Mouse (Mus musculus) neural tube, embryonic 12.5 days (tissue): ENCODE results near the gene Tmem199. TPM values are rescaled to one million over a fixed set of nuclear protein-coding genes. Genes with fewer than 3 reads are reported as not detected.

Experiments
- ATAC-seq: fragments of 200-750 bp; cut with Nextera tagmentation; 2 replicates; pipeline ENCODE4 v1.8.0; 2017; ENCODE audit warnings: low read depth, mild to moderate bottlenecking, moderate TSS enrichment, moderate library complexity; ENCODE audit not compliant: low FRiP score
- H3K27ac ChIP-seq: fragments of 300-500 bp; sonication (generic); 2 replicates; pipeline ENCODE4 v1.5.1; 2016
- H3K27me3 ChIP-seq: fragments of 300-500 bp; sonication (generic); replicated peaks from 2 replicates; pipeline ENCODE4 v1.6.1; 2016; ENCODE audit warnings: mild to moderate bottlenecking
- H3K36me3 ChIP-seq: fragments of 300-500 bp; sonication (generic); 2 replicates; pipeline ENCODE4 v1.6.1; 2016; ENCODE audit warnings: mild to moderate bottlenecking
- H3K4me1 ChIP-seq: fragments of 300-500 bp; sonication (generic); 2 replicates; pipeline ENCODE4 v1.6.1; 2016
- H3K4me2 ChIP-seq: fragments of 300-500 bp; sonication (generic); replicated peaks from 2 replicates; pipeline ENCODE4 v1.6.1; 2016; ENCODE audit warnings: mild to moderate bottlenecking
- H3K4me3 ChIP-seq: fragments of 300-500 bp; sonication (generic); 2 replicates; pipeline ENCODE4 v1.5.1; 2016
- H3K9ac ChIP-seq: fragments of 300-500 bp; sonication (generic); 2 replicates; pipeline ENCODE4 v1.6.1; 2016; ENCODE audit warnings: mild to moderate bottlenecking
- H3K9me3 ChIP-seq: fragments of 300-500 bp; sonication (generic); 2 replicates; pipeline ENCODE4 v1.6.1; 2016; ENCODE audit warnings: mild to moderate bottlenecking
- WGBS: fragments of 180-500 bp; shearing (Covaris S2); methylation state at CpG from one replicate; pipeline ENCODE4 v1.1.7; 2016; 5-methylcytosine and 5-hydroxymethylcytosine counted together
- polyA plus RNA-seq: library from polyadenylated mRNA; unstranded; fragments of >200 nt; fragmentation: Nextera tagmentation; extraction: Ambion mirVana; gene quantifications from 2 replicates; pipeline ENCODE4 v1.2.1, GENCODE M21; 2016

The Tmem199 gene
- polyA plus RNA-seq, 1 experiment from 2014 or later: 93.1 TPM

DNA sequence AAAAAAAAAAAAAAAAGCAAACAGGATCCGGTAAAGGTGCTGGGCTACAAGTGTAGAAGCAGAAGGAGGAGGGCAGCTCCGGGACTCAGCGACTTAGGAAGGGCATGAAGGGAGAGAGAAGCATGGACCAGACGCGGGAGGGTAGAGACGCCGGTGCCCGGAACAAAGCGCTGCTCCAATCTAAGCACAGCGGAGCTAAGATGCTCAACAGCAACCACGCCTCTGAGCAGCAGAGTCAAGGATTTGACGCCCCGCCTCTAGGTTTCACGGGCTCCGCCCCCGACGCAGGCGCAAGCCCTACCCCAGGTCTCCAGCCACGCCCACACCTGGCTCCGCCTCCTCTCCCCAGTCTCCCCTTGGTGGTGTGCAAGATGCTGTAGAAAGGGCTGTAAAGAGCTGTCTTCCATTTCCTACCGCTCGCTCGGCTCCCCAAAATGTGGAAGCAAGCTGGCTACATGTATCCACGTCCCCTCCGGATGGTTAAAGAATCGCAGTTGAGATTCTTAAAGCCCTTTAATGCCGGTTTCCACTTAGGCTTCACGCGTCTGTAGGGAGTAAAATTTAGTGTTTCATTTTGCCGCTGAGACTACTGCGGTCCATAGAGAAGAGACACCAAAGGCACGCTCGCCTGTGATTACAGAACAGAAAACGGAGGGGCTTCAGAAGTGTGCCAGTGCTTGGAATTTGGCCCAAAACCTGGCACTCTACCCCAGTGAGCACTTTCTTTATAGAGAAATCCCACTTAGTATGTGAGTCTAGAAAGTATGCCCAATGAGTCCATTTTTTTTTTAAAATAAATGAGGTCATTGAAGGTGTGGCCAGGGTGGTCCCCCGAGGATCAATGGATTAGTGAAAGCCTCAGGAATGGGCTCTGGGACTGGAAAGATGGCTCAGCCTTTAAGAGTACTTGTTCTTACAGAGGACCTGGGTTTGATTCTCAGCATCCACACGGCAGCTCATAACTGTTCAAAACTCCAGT lies 14.1 kb downstream of the Tmem199 start, which contains the start of gene Sarm1:
TSS of gene Sarm1 (minus strand) at position 211 of the 979 bp plus-strand sequence.
- H3K27me3 ChIP-seq: peaks cover 38% of the 10 kb centered on the region
- H3K9me3 ChIP-seq: no peaks in the 10 kb centered on the region
- 3% methylated on average over 36 of the region's 36 CpGs for WGBS
- H3K4me2 ChIP-seq: peak within 1 kb of the TSS; percentile 94
- peak; percentile 95 for ATAC-seq
- H3K9ac ChIP-seq: peak within 1 kb of the TSS; percentile 87
- no peaks in the 10 kb centered on the region for H3K36me3 ChIP-seq
- H3K4me3 ChIP-seq: peak within 1 kb of the TSS; percentile 74
- H3K27ac ChIP-seq: peak within 1 kb of the TSS; percentile 82
- peaks cover 15% of the 10 kb centered on the region for H3K4me1 ChIP-seq

- under 1% methylated on average over 44 of the region's 44 CpGs for WGBS
- Histone ChIP-seq H3K4me2 (peak overlapping the region; percentile 94), H3K36me3 (no peaks in the 10 kb centered on the region), H3K9me3 (no peaks in the 10 kb centered on the region), H3K9ac (peak overlapping the region; percentile 87), H3K4me3 (peak overlapping the region; percentile 74), H3K27me3 (peaks cover 38% of the 10 kb centered on the region), H3K4me1 (peaks cover 15% of the 10 kb centered on the region), H3K27ac (peak overlapping the region; percentile 82)
- peak; percentile 84 for ATAC-seq
These were observed 14.9 kb downstream of the Tmem199 start for GRCm38 (mm10) chr11:78497071-78497541.

DNA sequence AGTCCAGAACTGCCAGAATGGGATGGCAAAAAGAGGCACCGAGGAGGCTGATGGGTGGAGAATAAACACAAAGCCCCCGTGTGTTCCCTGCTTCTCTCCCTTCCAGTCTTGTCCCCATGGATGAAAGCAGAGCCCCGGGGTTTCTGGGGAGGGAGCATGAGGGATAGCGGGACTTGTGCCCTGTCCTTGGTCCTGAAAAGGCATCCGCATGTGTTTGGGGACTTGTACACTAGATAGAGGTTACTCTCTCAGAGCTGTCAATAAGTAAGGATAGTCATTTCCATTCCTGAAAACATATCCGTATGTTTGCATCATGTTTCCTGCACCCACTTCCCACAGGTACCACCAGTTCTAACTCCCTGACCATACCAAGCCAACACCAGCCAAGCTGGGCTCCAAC lies 16.1 kb downstream of the Tmem199 start:
- peaks cover 41% of the 10 kb centered on the region for H3K27me3 ChIP-seq
- no peak for ATAC-seq

DNA sequence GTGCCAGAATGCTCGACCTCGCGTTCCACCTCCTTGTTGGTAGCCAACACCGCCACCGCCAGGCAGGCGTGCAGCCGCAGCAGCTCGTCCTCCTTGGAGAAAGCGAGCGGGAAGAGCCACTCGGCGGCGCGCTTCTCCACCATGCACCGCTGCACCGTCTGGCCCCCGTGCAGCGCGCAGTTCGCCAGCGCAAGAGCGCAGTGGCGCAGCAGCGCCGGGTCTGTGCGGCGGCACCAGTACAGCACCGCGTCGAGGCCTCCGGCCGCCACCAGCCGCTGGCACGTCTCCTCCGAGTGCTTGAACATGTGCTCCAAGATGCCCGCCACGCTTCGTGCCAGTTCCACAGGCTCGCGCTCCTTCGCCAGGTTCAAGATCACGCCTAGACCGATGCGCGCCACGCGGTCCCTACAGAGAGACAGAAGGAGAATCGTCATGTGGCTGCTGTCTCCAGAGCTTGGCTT lies 21.2 kb downstream of the Tmem199 start:
- Histone ChIP-seq H3K4me3 (peak overlapping the region; percentile 21), H3K27ac (no peak overlapping the region), H3K9me3 (no peaks in the 10 kb centered on the region), H3K27me3 (peaks cover 57% of the 10 kb centered on the region), H3K9ac (0 out of 2 replicates have a peak overlapping the region, but pooled peaks have one; percentile 48), H3K4me1 (peaks cover 14% of the 10 kb centered on the region), H3K36me3 (peaks cover 17% of the 10 kb centered on the region), H3K4me2 (peak overlapping the region; percentile 58)
- WGBS: 11% methylated on average over 48 of the region's 48 CpGs
- ATAC-seq: 0 out of 2 replicates have a peak, but pooled peaks have one; percentile 48

More for the DNA sequence above, 16.1 kb downstream of the Tmem199 start:
- 6% methylated on average over 6 of the region's 6 CpGs for WGBS
- H3K36me3 ChIP-seq: no peaks in the 10 kb centered on the region
- no peak overlapping the region for H3K27ac ChIP-seq
- H3K9me3 ChIP-seq: no peaks in the 10 kb centered on the region
- peaks cover 18% of the 10 kb centered on the region for H3K4me1 ChIP-seq
- H3K4me3 ChIP-seq: peak overlapping the region; percentile 74; the same call in 1 of the 2 replicates
- peak overlapping the region; percentile 94 for H3K4me2 ChIP-seq
- peak overlapping the region; percentile 26; the same call in 1 of the 2 replicates for H3K9ac ChIP-seq

DNA sequence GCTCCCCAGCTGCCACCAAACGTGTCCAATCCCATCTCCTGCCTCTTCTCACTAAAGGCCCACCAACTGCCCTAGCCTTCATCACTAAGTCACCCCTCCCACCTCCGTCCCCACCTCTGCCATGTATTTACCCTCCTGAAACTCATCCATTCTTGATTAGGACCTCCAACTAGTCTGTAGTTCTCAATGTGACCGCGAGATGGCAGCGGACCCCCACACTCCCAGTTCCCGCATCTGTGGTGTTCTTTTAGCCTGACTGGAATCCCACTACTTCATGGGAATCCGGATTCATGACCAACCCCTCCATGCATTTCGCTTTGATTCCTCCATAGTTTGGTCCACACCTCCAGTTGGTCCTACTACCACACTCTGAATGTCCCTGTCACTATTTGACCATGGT lies 23.8 kb downstream of the Tmem199 start:
- WGBS: 2% methylated on average over 8 of the region's 8 CpGs
- ATAC-seq: no peak
- Histone ChIP-seq H3K4me1 (peaks cover 11% of the 10 kb centered on the region), H3K9me3 (no peaks in the 10 kb centered on the region), H3K27ac (no peak overlapping the region), H3K4me2 (no peak overlapping the region), H3K9ac (no peak overlapping the region), H3K4me3 (no peak overlapping the region), H3K27me3 (peaks cover 54% of the 10 kb centered on the region), H3K36me3 (peaks cover 21% of the 10 kb centered on the region)

- no peak overlapping the region for H3K9ac ChIP-seq
- no peak overlapping the region for H3K4me3 ChIP-seq
- 62% methylated on average over 7 of the region's 7 CpGs for WGBS
- no peaks in the 10 kb centered on the region for H3K4me1 ChIP-seq
- peaks cover 21% of the 10 kb centered on the region for H3K27me3 ChIP-seq
- no peak overlapping the region for H3K4me2 ChIP-seq
- no peak overlapping the region for H3K27ac ChIP-seq
- no peaks in the 10 kb centered on the region for H3K9me3 ChIP-seq
- peaks cover 47% of the 10 kb centered on the region for H3K36me3 ChIP-seq
- ATAC-seq: no peak
These were observed 28.3 kb downstream of the Tmem199 start for GRCm38 (mm10) chr11:78483639-78484038.

DNA sequence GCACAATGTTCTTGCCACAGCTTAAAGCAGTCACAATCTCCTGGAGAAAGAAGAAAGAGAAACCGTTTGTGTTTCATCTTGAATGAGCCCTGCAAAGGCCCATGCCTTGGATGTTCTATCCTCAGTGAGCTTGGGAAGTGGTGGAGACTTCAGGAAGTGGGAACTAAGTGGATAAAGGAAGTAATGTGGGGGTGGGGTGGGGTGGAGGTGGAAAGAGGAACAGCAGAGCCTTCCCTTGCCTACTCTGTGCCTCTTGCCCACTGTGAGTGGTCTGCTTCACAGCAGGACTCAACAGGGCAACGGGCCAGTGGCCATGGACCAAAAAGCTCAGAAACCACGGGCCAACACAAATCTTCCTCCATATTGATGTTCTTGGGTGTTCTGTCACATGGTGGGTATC lies 36.7 kb downstream of the Tmem199 start:
- no peak overlapping the region for H3K9ac ChIP-seq
- no peak overlapping the region for H3K4me3 ChIP-seq
- no peaks in the 10 kb centered on the region for H3K27me3 ChIP-seq
- ATAC-seq: no peak
- 81% methylated on average over 3 of the region's 3 CpGs for WGBS
- no peak overlapping the region for H3K27ac ChIP-seq
- no peak overlapping the region for H3K4me2 ChIP-seq
- no peaks in the 10 kb centered on the region for H3K4me1 ChIP-seq
- H3K36me3 ChIP-seq: peaks cover 38% of the 10 kb centered on the region; the same call in 1 of the 2 replicates
- H3K9me3 ChIP-seq: no peaks in the 10 kb centered on the region

- ATAC-seq: no peak
- 91% methylated on average over 10 of the region's 10 CpGs for WGBS
- peaks cover 30% of the 10 kb centered on the region; the same call in 1 of the 2 replicates for H3K36me3 ChIP-seq
- H3K4me1 ChIP-seq: peaks cover 1% of the 10 kb centered on the region
- no peak overlapping the region for H3K27ac ChIP-seq
- H3K9ac ChIP-seq: no peak overlapping the region
- H3K27me3 ChIP-seq: no peaks in the 10 kb centered on the region
- no peak overlapping the region for H3K4me2 ChIP-seq
- no peaks in the 10 kb centered on the region for H3K9me3 ChIP-seq
- no peak overlapping the region for H3K4me3 ChIP-seq
These were observed 40.5 kb downstream of the Tmem199 start for GRCm38 (mm10) chr11:78471326-78472103.

DNA sequence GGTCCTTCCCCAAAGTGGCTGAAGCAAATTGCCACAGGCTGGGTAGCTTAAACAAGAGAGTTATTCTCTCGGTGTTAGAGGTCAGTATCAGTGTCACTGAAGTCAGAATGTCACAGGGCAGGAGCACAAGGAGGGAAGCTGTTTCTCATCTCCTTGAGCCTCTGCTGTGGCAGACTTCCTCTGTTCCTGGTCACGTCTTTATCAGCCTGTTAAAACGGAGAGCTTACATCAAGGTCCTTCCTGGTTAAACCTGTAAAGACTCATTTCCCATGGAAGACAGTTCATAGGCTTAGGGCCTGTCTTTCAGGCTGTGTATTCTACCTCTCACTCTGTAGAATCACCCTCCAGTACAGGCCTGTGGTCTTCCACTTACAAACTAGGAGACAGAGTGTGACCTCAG lies 44.0 kb downstream of the Tmem199 start:
- 68% methylated on average over 3 of the region's 3 CpGs for WGBS
- Histone ChIP-seq H3K27me3 (no peaks in the 10 kb centered on the region), H3K36me3 (peaks cover 12% of the 10 kb centered on the region; the same call in 1 of the 2 replicates), H3K27ac (no peak overlapping the region), H3K9me3 (no peaks in the 10 kb centered on the region), H3K4me2 (no peak overlapping the region), H3K4me1 (peaks cover 11% of the 10 kb centered on the region), H3K4me3 (no peak overlapping the region), H3K9ac (no peak overlapping the region)
- no peak for ATAC-seq

GRCm38 (mm10) chr11:78467515-78467914 lies 44.5 kb downstream of the Tmem199 start:
- Histone ChIP-seq H3K4me1 (peaks cover 11% of the 10 kb centered on the region), H3K4me2 (no peak overlapping the region), H3K9me3 (no peaks in the 10 kb centered on the region), H3K9ac (no peak overlapping the region), H3K4me3 (no peak overlapping the region), H3K36me3 (peaks cover 11% of the 10 kb centered on the region; the same call in 1 of the 2 replicates), H3K27me3 (no peaks in the 10 kb centered on the region), H3K27ac (no peak overlapping the region)
- ATAC-seq: no peak
- WGBS: 87% methylated on average over 7 of the region's 7 CpGs

DNA sequence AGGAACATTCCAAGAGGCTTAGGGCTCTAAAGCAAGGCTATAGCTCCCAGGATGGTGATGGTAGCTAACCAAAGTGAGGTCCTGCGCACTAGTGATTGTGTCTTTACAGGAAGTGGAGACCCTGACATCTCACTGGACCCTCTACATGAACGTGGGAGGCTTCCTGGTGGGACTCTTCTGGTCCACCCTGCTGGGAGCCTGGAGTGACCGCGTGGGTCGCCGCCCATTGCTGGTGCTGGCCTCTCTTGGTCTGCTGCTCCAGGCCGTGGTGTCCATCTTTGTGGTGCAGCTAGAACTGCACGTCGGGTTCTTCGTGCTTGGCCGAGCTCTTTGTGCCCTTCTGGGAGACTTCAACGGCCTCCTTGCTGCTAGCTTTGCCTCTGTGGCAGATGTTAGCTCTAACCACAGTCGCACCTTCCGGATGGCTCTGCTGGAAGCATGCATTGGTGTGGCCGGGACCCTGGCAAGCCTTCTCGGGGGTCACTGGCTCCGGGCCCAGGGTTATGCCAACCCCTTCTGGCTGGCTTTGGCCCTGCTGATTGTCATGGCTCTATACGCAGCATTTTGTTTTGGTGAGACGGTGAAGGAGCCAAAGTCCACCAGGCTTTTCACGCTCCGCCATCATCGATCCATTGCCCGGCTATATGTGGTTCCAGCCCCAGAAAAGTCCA lies 45.6 kb downstream of the Tmem199 start:
- 0 out of 2 replicates have a peak, but pooled peaks cover 3% of the 10 kb centered on the region for H3K9me3 ChIP-seq
- WGBS: 61% methylated on average over 23 of the region's 23 CpGs

More for the DNA sequence above, 45.6 kb downstream of the Tmem199 start:
- Histone ChIP-seq H3K4me1 (peaks cover 11% of the 10 kb centered on the region), H3K27me3 (no peaks in the 10 kb centered on the region), H3K9ac (peak overlapping the region; percentile 69), H3K36me3 (peaks cover 1% of the 10 kb centered on the region; the same call in 1 of the 2 replicates), H3K4me3 (peak overlapping the region; percentile 71), H3K27ac (no peak overlapping the region), H3K4me2 (peak overlapping the region; percentile 79)
- 0 out of 2 replicates have a peak, but pooled peaks have one; percentile 34 for ATAC-seq
